Mouse (Mus musculus): Measurements from ENCODE around the gene Spn. TPM values are rescaled to one million over a fixed set of nuclear protein-coding genes. Genes with fewer than 3 reads are reported as not detected.

Gene Spn
- total RNA-seq, 2 experiments from 2014 or later: 0.18 to 0.23 TPM

GRCm38 (mm10) chr7:127114920-127115319, 22.7 kb downstream of the Spn start:
- no peak overlapping the region for H3K4me3 ChIP-seq
- no peak for TF ChIP-seq CTCF (IDR thresholded peaks at IDR 0.05)
- H3K27ac ChIP-seq: no peak overlapping the region
- intact Hi-C loops (cut with DNase I): loop anchor here (5.0 to 10.0 kb wide), 2 partner anchors 353 to 470 kb away; partner anchors contain the start of gene Sgf29
- no peak for DNase-seq (ENCODE audit: extremely low spot score in 1 of 2, low spot score in 2 of 2)

DNA sequence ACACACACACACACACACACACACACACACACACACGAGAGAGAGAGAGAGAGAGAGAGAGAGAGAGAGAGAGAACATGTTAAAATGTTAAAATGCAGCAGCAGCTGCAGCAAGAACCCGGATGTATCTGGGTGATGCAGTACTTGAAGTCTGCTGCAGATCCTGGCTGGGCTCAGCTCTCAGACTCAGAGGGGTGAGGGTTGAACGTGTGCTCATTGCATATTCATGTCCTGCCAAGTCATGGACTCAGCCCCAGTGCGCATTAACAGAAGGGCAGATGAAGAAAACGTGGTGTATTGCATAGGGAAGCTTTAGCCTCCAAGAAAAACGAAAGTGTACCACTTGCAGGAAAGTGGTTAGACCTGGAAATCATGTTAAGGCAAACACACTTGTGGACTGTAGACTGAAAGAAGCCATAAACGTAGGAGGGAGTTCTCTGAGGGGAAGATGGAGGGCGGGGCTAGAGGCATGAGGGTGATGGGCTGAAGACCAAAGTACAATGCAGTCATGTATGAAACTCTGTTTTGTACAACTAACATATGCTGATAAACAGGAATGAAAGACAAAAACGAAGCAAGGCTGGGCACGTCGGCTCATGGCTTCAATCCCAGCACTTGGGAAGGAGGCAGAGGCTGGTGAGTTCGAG, 23.9 kb downstream of the Spn start:
- no peak for TF ChIP-seq CTCF (IDR thresholded peaks at IDR 0.05)
- H3K27ac ChIP-seq: peak overlapping the region; percentile 24; the same call in 1 of the 2 replicates
- DNase-seq (ENCODE audit: extremely low spot score in 1 of 2, low spot score in 2 of 2): no peak
- H3K4me3 ChIP-seq: no peak overlapping the region
- intact Hi-C loops (cut with DNase I): loop anchor here (5.0 to 10.0 kb wide), 2 partner anchors 351 to 469 kb away; partner anchors contain the start of gene Sgf29

- no peak for TF ChIP-seq CTCF (IDR thresholded peaks at IDR 0.05)
Measured at GRCm38 (mm10) chr7:127112921-127113597, 24.6 kb downstream of the Spn start.

DNA sequence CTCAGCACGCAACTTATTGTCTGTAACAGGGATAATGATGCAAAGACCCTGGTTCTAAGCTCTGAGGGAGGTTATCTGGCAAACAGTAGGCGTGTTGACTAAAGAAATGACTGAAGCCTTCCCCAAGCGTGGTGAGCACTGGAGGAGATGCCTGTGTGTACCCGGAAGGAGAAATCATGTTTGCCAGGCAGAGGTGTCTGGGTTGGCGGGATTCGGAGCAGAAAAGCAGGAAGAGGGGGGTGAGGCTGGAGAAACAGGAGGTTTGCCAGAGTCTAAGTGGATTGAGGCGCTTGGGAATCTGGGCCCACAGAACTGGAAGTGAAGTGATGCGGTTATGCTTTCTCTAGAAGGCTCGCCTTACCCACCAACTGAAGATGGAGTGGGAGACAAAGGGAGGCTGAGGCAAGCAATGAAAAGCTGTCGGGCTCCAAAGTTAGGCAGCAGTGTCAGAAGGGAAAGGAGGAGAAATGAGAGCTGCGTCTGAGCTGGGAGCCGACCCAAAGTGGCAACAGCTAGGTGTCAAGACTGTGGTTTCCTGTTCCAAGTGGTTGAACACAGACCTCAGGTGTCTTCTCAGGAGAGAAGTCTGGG, 25.3 kb downstream of the Spn start:
- intact Hi-C loops (cut with DNase I): loop anchor here (1.0 to 10.0 kb wide), 3 partner anchors 127 to 468 kb away; partner anchors contain the start of gene Sgf29
- DNase-seq (ENCODE audit: extremely low spot score in 1 of 2, low spot score in 2 of 2): peak in 1 of 2 experiments; percentile 36
- Histone ChIP-seq H3K27ac (peak overlapping the region; percentile 44; the same call in 1 of the 2 replicates), H3K4me3 (no peak overlapping the region)
- TF ChIP-seq CTCF (IDR thresholded peaks at IDR 0.05): no peak

More at GRCm38 (mm10) chr7:127112921-127113597, 24.6 kb downstream of the Spn start:
- Histone ChIP-seq H3K27ac (peak overlapping the region; percentile 30; the same call in 1 of the 2 replicates), H3K4me3 (no peak overlapping the region)
- no peak for DNase-seq (ENCODE audit: extremely low spot score in 1 of 2, low spot score in 2 of 2)
- intact Hi-C loops (cut with DNase I): loop anchor here (1.0 to 10.0 kb wide), 3 partner anchors 128 to 468 kb away; partner anchors contain the start of gene Sgf29

GRCm38 (mm10) chr7:127111461-127111860, 26.2 kb downstream of the Spn start:
- TF ChIP-seq CTCF (IDR thresholded peaks at IDR 0.05): peak; percentile 69
- Histone ChIP-seq H3K4me3 (no peak overlapping the region), H3K27ac (no peak overlapping the region)
- peak; percentile 46 to 57 for DNase-seq (ENCODE audit: extremely low spot score in 1 of 2, low spot score in 2 of 2)
- intact Hi-C loops (cut with DNase I): loop anchor here (2.0 to 10.0 kb wide), 3 partner anchors 289 to 467 kb away; partner anchors contain the start of gene Sgf29

DNA sequence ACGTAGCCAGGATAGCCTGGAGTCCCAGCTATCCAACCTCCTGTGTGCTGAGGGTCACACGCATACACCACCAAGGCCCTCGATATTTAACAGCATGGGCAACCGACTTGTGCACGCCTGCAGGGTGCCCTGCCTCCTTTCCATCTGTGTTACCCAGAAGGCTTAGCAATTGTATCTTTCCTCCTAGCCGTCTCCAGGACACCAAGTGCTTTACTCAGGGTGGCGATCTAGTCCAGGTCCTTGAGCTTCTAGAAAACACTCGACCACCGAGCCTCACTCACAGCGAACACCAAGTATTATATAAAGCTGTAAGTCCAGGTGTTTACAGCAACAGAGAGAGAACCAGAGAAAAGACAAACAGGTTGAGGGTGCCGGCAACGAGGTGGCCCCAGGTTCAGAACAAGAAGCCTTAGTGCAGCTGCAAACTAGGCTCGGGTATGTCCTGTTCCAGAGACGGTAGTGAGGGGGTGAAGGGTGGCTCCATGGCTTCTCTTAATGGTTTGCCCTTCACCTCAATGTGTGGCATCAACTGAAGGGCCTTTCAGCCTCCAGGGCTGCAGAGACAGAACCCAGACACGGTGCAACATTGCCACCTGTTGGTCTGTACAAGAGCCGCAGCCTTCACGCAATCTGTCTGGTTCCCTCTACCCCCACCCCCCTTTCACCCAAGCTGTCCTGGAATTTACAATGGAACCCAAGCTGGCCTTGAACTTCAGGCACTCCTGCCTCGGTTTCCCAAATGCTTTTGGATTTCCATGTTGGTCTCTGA, 27.2 kb downstream of the Spn start:
- intact Hi-C loops (cut with DNase I): loop anchor here (1.0 to 10.0 kb wide), 4 partner anchors 278 to 466 kb away; partner anchors contain the start of gene Sgf29
- peak; percentile 90 for TF ChIP-seq CTCF (IDR thresholded peaks at IDR 0.05)
- Histone ChIP-seq H3K4me3 (no peak overlapping the region), H3K27ac (no peak overlapping the region)
- peak; percentile 74 to 81 for DNase-seq (ENCODE audit: extremely low spot score in 1 of 2, low spot score in 2 of 2)

- intact Hi-C loops (cut with DNase I): no loop called here
- no peak for TF ChIP-seq CTCF (IDR thresholded peaks at IDR 0.05)
- H3K4me3 ChIP-seq: no peak overlapping the region
- no peak overlapping the region for H3K27ac ChIP-seq
- DNase-seq (ENCODE audit: extremely low spot score in 1 of 2, low spot score in 2 of 2): no peak
Measured at GRCm38 (mm10) chr7:127105551-127105950, 32.1 kb downstream of the Spn start.

- no peak overlapping the region for H3K27ac ChIP-seq
- intact Hi-C loops (cut with DNase I): loop anchor here (1.0 to 5.0 kb wide), 4 partner anchors 77 to 222 kb away; partner anchors contain the start of genes Asphd1, Maz, Pagr1a and Taok2
- peak; percentile 71 to 75 for DNase-seq (ENCODE audit: extremely low spot score in 1 of 2, low spot score in 2 of 2)
- peak overlapping the region; percentile 35 for H3K4me3 ChIP-seq
- peak; percentile 87 for TF ChIP-seq CTCF (IDR thresholded peaks at IDR 0.05)
Measured at GRCm38 (mm10) chr7:127104560-127105332, 32.9 kb downstream of the Spn start.

GRCm38 (mm10) chr7:127103960-127104359, 33.7 kb downstream of the Spn start:
- no peak for DNase-seq (ENCODE audit: extremely low spot score in 1 of 2, low spot score in 2 of 2)
- intact Hi-C loops (cut with DNase I): loop anchor here (1.0 to 5.0 kb wide), 4 partner anchors 77 to 222 kb away; partner anchors contain the start of genes Asphd1, Maz, Pagr1a and Taok2
- TF ChIP-seq CTCF (IDR thresholded peaks at IDR 0.05): no peak

GRCm38 (mm10) chr7:127102148-127102547, 35.5 kb downstream of the Spn start:
- H3K27ac ChIP-seq: no peak overlapping the region
- intact Hi-C loops (cut with DNase I): loop anchor here (5.0 kb wide), 2 partner anchors 155 to 220 kb away; partner anchors contain the start of genes Asphd1 and Taok2
- no peak overlapping the region for H3K4me3 ChIP-seq
- no peak for DNase-seq (ENCODE audit: extremely low spot score in 1 of 2, low spot score in 2 of 2)
- TF ChIP-seq CTCF (IDR thresholded peaks at IDR 0.05): no peak

More at GRCm38 (mm10) chr7:127103960-127104359, 33.7 kb downstream of the Spn start:
- no peak overlapping the region for H3K4me3 ChIP-seq
- no peak overlapping the region for H3K27ac ChIP-seq
